ENCODE assay signal across 26 mouse cellular contexts in genomic region chr7:113592696-113593095, GRCm38 (mm10).
DNase-seq lines count a peak whose midpoint lies in the region; ATAC-seq and TF ChIP-seq lines count a peak whose summit lies in the region.
"Had no signal": no experiment of that assay in that cellular context is flagged by ENCODE, and none has a peak within 500 bp of the region (broad histone marks: within the 10 kb centered on the region; RNA-seq: fewer than 3 reads in every experiment).

No protein-coding gene starts in this region.

- WGBS in kidney, adult 2 months: 69% methylated on average over 9 of the region's 9 CpGs
- 74% methylated on average over 9 of the region's 9 CpGs for WGBS in kidney, embryonic 15.5 days
- WGBS in embryonic facial prominence, embryonic 10.5 days: 90% methylated on average over 9 of the region's 9 CpGs
- 93% methylated on average over 9 of the region's 9 CpGs for WGBS in stomach, postnatal 0 days

- no peak for TF ChIP-seq EP300 in stomach, postnatal 0 days (optimal IDR thresholded peaks at IDR 0.05)

- no peak overlapping the region for H3K4me2 ChIP-seq in kidney, embryonic 15.5 days
- H3K4me2 ChIP-seq in stomach, postnatal 0 days (replicated peaks; ENCODE audit: low read depth): no peak overlapping the region
- H3K4me2 ChIP-seq: forebrain, embryonic 13.5 days; heart, embryonic 12.5 days; heart, embryonic 15.5 days; hindbrain, embryonic 13.5 days had no signal

- TF ChIP-seq POLR2A in kidney, adult 2 months (IDR thresholded peaks at IDR 0.05; ENCODE audit: low read depth, low read length): no peak

- H3K27ac ChIP-seq in kidney, adult 2 months (ENCODE audit: insufficient read depth, low read depth, low read length): no peak overlapping the region
- 0 out of 2 replicates have a peak overlapping the region, but pooled peaks have one; percentile 89 for H3K27ac ChIP-seq in kidney, embryonic 15.5 days
- 0 out of 2 replicates have a peak overlapping the region, but pooled peaks have one; percentile 30 for H3K27ac ChIP-seq in embryonic facial prominence, embryonic 10.5 days (replicated peaks)
- peak overlapping the region; percentile 56; the same call in 1 of the 2 replicates for H3K27ac ChIP-seq in stomach, postnatal 0 days (replicated peaks)
- H3K27ac ChIP-seq: forebrain, embryonic 10.5 days; forebrain, embryonic 13.5 days; heart, embryonic 15.5 days; hindbrain, embryonic 10.5 days; hindbrain, embryonic 13.5 days had no signal

- no peaks in the 10 kb centered on the region for H3K27me3 ChIP-seq in kidney, adult 2 months (replicated peaks; ENCODE audit: control insufficient read depth, insufficient read depth, low read length)
- H3K27me3 ChIP-seq in kidney, embryonic 15.5 days: no peaks in the 10 kb centered on the region
- no peaks in the 10 kb centered on the region for H3K27me3 ChIP-seq in embryonic facial prominence, embryonic 10.5 days (replicated peaks; ENCODE audit: low read depth, poor library complexity, severe bottlenecking)
- no peaks in the 10 kb centered on the region for H3K27me3 ChIP-seq in stomach, postnatal 0 days (ENCODE audit: control insufficient read depth, insufficient read depth, low read length)
- H3K27me3 ChIP-seq: forebrain, embryonic 13.5 days; heart, embryonic 15.5 days; hindbrain, embryonic 13.5 days had no signal

- no peaks in the 10 kb centered on the region for H3K36me3 ChIP-seq in kidney, adult 2 months (ENCODE audit: control insufficient read depth, insufficient read depth, low read length)
- no peaks in the 10 kb centered on the region for H3K36me3 ChIP-seq in kidney, embryonic 15.5 days
- no peaks in the 10 kb centered on the region for H3K36me3 ChIP-seq in embryonic facial prominence, embryonic 10.5 days (replicated peaks)
- H3K36me3 ChIP-seq in stomach, postnatal 0 days (ENCODE audit: control insufficient read depth, insufficient read depth, low read length): no peaks in the 10 kb centered on the region
- H3K36me3 ChIP-seq: forebrain, embryonic 10.5 days; heart, embryonic 12.5 days; heart, embryonic 15.5 days; hindbrain, embryonic 10.5 days; hindbrain, embryonic 13.5 days had no signal

- H3K9ac ChIP-seq in kidney, embryonic 15.5 days: no peak overlapping the region
- no peak overlapping the region for H3K9ac ChIP-seq in stomach, postnatal 0 days (ENCODE audit: low read length)
- H3K9ac ChIP-seq: forebrain, embryonic 13.5 days; heart, embryonic 12.5 days; heart, embryonic 15.5 days; hindbrain, embryonic 13.5 days had no signal

- no peak overlapping the region for H3K4me3 ChIP-seq in kidney, adult 2 months (ENCODE audit: insufficient read depth, low read depth, low read length)
- H3K4me3 ChIP-seq in kidney, embryonic 15.5 days (replicated peaks): no peak overlapping the region
- no peak overlapping the region for H3K4me3 ChIP-seq in embryonic facial prominence, embryonic 10.5 days
- H3K4me3 ChIP-seq in stomach, postnatal 0 days (ENCODE audit: low read depth, low read length): no peak overlapping the region
- H3K4me3 ChIP-seq: forebrain, embryonic 10.5 days; forebrain, embryonic 13.5 days; heart, embryonic 12.5 days; heart, embryonic 15.5 days; hindbrain, embryonic 10.5 days; hindbrain, embryonic 13.5 days had no signal

- peaks cover 21% of the 10 kb centered on the region for H3K4me1 ChIP-seq in kidney, adult 2 months (ENCODE audit: control insufficient read depth, insufficient read depth, low read length)
- H3K4me1 ChIP-seq in kidney, embryonic 15.5 days: peaks cover 31% of the 10 kb centered on the region
- 0 out of 2 replicates have a peak, but pooled peaks cover 3% of the 10 kb centered on the region for H3K4me1 ChIP-seq in embryonic facial prominence, embryonic 10.5 days
- no peaks in the 10 kb centered on the region for H3K4me1 ChIP-seq in stomach, postnatal 0 days (replicated peaks; ENCODE audit: control insufficient read depth, insufficient read depth)
- H3K4me1 ChIP-seq: forebrain, embryonic 10.5 days; forebrain, embryonic 13.5 days; hindbrain, embryonic 13.5 days had no signal

- TF ChIP-seq CTCF in kidney, adult 2 months (conservative IDR thresholded peaks at IDR 0.05; ENCODE audit: insufficient read depth, insufficient read length, low read depth, low read length): no peak
- TF ChIP-seq CTCF in stomach, postnatal 0 days (IDR thresholded peaks at IDR 0.05; ENCODE audit: low read depth): no peak

- DNase-seq in kidney, adult 2 months: peak; percentile 46
- DNase-seq in kidney, postnatal 14 days: no peak
- no peak for DNase-seq in kidney, postnatal 10 days
- no peak for DNase-seq in embryonic facial prominence, embryonic 10.5 days (ENCODE audit: low spot score)
- DNase-seq in stomach, postnatal 0 days (ENCODE audit: low spot score): no peak
- DNase-seq: adrenal gland, adult 2 months; adrenal gland, postnatal 14 days; cerebellum, adult 11-12 months; cerebellum, adult 8-10 months; cerebellum, postnatal 10 days; cerebellum, postnatal 36 days; embryo, embryonic 11 days; gastrocnemius, postnatal 10 days; gastrocnemius, postnatal 36 days; heart, postnatal 10 days; heart, postnatal 36 days had no signal

- H3K9me3 ChIP-seq in kidney, embryonic 15.5 days (replicated peaks): no peaks in the 10 kb centered on the region
- no peaks in the 10 kb centered on the region for H3K9me3 ChIP-seq in embryonic facial prominence, embryonic 10.5 days
- H3K9me3 ChIP-seq in stomach, postnatal 0 days (ENCODE audit: control insufficient read depth, low read length): no peaks in the 10 kb centered on the region
- H3K9me3 ChIP-seq: forebrain, embryonic 10.5 days; forebrain, embryonic 13.5 days; heart, embryonic 12.5 days; heart, embryonic 15.5 days; hindbrain, embryonic 10.5 days; hindbrain, embryonic 13.5 days had no signal

- ATAC-seq in kidney, embryonic 15.5 days (replicated peaks; ENCODE audit: low FRiP score): no peak
- ATAC-seq in stomach, postnatal 0 days (ENCODE audit: low FRiP score, low TSS enrichment): no peak
- ATAC-seq: CD4-positive, CD25-positive, alpha-beta regulatory T cell, adult 4 months; forebrain, embryonic 13.5 days; forebrain, embryonic 16.5 days; hindbrain, embryonic 16.5 days had no signal
